11 mouse cellular contexts compared by ENCODE assay signal in genomic region chr2:24863010-24863409, GRCm38 (mm10). TPM values are rescaled to one million over a fixed set of nuclear protein-coding genes. Genes with fewer than 3 reads are reported as not detected.
DNase-seq lines count a peak whose midpoint lies in the region; ATAC-seq and TF ChIP-seq lines count a peak whose summit lies in the region.
"Had no signal": no experiment of that assay in that cellular context is flagged by ENCODE, and none has a peak within 500 bp of the region (broad histone marks: within the 10 kb centered on the region; RNA-seq: fewer than 3 reads in every experiment).

No protein-coding gene starts in this region.

- DNase-seq in heart, postnatal 14 days: peak; percentile 8 to 19
- peak; percentile 11 for DNase-seq in thymus, adult 2 months
- DNase-seq in thymus, postnatal 0 days (ENCODE audit: low spot score): no peak
- no peak for DNase-seq in brain, embryonic 14.5 days (ENCODE audit: low read depth)
- peak; percentile 9 for DNase-seq in naive thymus-derived CD4-positive, alpha-beta T cell, adult 2 months (ENCODE audit: low read depth)
- DNase-seq in yolk sac, embryonic 10.5 days (ENCODE audit: low spot score): no peak

- WGBS in heart, embryonic 12.5 days: 80% methylated on average over 8 of the region's 8 CpGs
- 90% methylated on average over 8 of the region's 8 CpGs for WGBS in thymus, adult 2 months
- 90% methylated on average over 8 of the region's 8 CpGs for WGBS in midbrain, embryonic 15.5 days

- H3K9me3 ChIP-seq in heart, embryonic 12.5 days (replicated peaks): 0 out of 2 replicates have a peak, but pooled peaks cover 3% of the 10 kb centered on the region
- no peaks in the 10 kb centered on the region for H3K9me3 ChIP-seq in midbrain, embryonic 15.5 days
- H3K9me3 ChIP-seq: embryonic facial prominence, embryonic 13.5 days; stomach, embryonic 15.5 days had no signal

- intact Hi-C loops in heart, postnatal 14 days (cut with DNase I): no loop called here

- TF ChIP-seq POLR2A in thymus, adult 2 months (IDR thresholded peaks at IDR 0.05; ENCODE audit: control insufficient read depth, extremely low read depth, insufficient read depth, low read length, poor library complexity): no peak
- TF ChIP-seq POLR2A in brain, embryonic 14.5 days (IDR thresholded peaks at IDR 0.05; ENCODE audit: borderline replicate concordance, extremely low read depth, insufficient read depth, insufficient read length, poor library complexity, severe bottlenecking): no peak

- H3K36me3 ChIP-seq in heart, embryonic 12.5 days: peaks cover 56% of the 10 kb centered on the region
- peaks cover 16% of the 10 kb centered on the region for H3K36me3 ChIP-seq in thymus, adult 2 months (ENCODE audit: control insufficient read depth, insufficient read depth, low read length)
- peaks cover 24% of the 10 kb centered on the region for H3K36me3 ChIP-seq in midbrain, embryonic 15.5 days (replicated peaks)

- H3K4me2 ChIP-seq in heart, embryonic 12.5 days: no peak overlapping the region
- H3K4me2 ChIP-seq in midbrain, embryonic 15.5 days: no peak overlapping the region
- H3K4me2 ChIP-seq: embryonic facial prominence, embryonic 13.5 days; stomach, embryonic 15.5 days had no signal

- TF ChIP-seq CTCF in thymus, adult 2 months (IDR thresholded peaks at IDR 0.05; ENCODE audit: borderline replicate concordance, control insufficient read depth, extremely low read depth, insufficient read depth, low read length, poor library complexity): no peak
- peak; percentile 38; the same call in 1 of the 2 replicates for TF ChIP-seq CTCF in brain, embryonic 14.5 days (IDR thresholded peaks at IDR 0.05; ENCODE audit: borderline replicate concordance, extremely low read depth, insufficient read depth, insufficient read length)

- no peak overlapping the region for H3K4me3 ChIP-seq in heart, embryonic 12.5 days
- H3K4me3 ChIP-seq in thymus, adult 2 months (ENCODE audit: control insufficient read depth, insufficient read depth, low read length): no peak overlapping the region
- no peak overlapping the region for H3K4me3 ChIP-seq in midbrain, embryonic 15.5 days
- H3K4me3 ChIP-seq: embryonic facial prominence, embryonic 13.5 days; stomach, embryonic 15.5 days had no signal

- no peaks in the 10 kb centered on the region for H3K27me3 ChIP-seq in heart, embryonic 12.5 days (replicated peaks)
- no peaks in the 10 kb centered on the region for H3K27me3 ChIP-seq in thymus, adult 2 months (ENCODE audit: control insufficient read depth, insufficient read depth, low read length)
- H3K27me3 ChIP-seq in midbrain, embryonic 15.5 days (replicated peaks): no peaks in the 10 kb centered on the region
- H3K27me3 ChIP-seq: embryonic facial prominence, embryonic 13.5 days; stomach, embryonic 15.5 days had no signal

- no peaks in the 10 kb centered on the region for H3K4me1 ChIP-seq in heart, embryonic 12.5 days (replicated peaks)
- no peaks in the 10 kb centered on the region for H3K4me1 ChIP-seq in thymus, adult 2 months (replicated peaks; ENCODE audit: control insufficient read depth, insufficient read depth, low read length)
- H3K4me1 ChIP-seq in midbrain, embryonic 15.5 days: no peaks in the 10 kb centered on the region
- H3K4me1 ChIP-seq: embryonic facial prominence, embryonic 13.5 days; stomach, embryonic 15.5 days had no signal

- ATAC-seq in heart, embryonic 12.5 days (ENCODE audit: insufficient number of reproducible peaks, low FRiP score): no peak
- no peak for ATAC-seq in midbrain, embryonic 15.5 days (replicated peaks)

- H3K27ac ChIP-seq in heart, embryonic 12.5 days (ENCODE audit: poor library complexity, severe bottlenecking): no peak overlapping the region
- H3K27ac ChIP-seq in thymus, adult 2 months (ENCODE audit: control insufficient read depth, insufficient read depth, low read length): no peak overlapping the region
- no peak overlapping the region for H3K27ac ChIP-seq in midbrain, embryonic 15.5 days
- H3K27ac ChIP-seq: embryonic facial prominence, embryonic 13.5 days; macrophage; stomach, embryonic 15.5 days had no signal

- H3K9ac ChIP-seq in heart, embryonic 12.5 days: no peak overlapping the region
- H3K9ac ChIP-seq in midbrain, embryonic 15.5 days: no peak overlapping the region
- H3K9ac ChIP-seq: embryonic facial prominence, embryonic 13.5 days; stomach, embryonic 15.5 days had no signal

RNA-seq across cellular contexts. Expression of gene Ehmt1, which starts 56.4 kb away (rescaled TPM):
- 10 to 100 TPM; 47.5 to 48.5 TPM for total RNA-seq in heart, postnatal 14 days (2021)
- 61.8 and 62.0 TPM in 2 replicates for polyA plus RNA-seq in heart, embryonic 12.5 days (2016; fragmentation: Nextera tagmentation; extraction: Ambion mirVana)
- 110 and 113 TPM in 2 replicates for polyA plus RNA-seq in thymus, adult 2 months (2012; rRNA removed)
- 50.4 and 53.6 TPM in 2 replicates for polyA plus RNA-seq in thymus, postnatal 0 days (2015; fragmentation: Nextera tagmentation; extraction: Ambion mirVana)
- 146 and 147 TPM in 2 replicates for polyA plus RNA-seq in brain, embryonic 14.5 days (2012; rRNA removed)
- 108 and 117 TPM in 2 replicates for polyA plus RNA-seq in midbrain, embryonic 15.5 days (2015; fragmentation: Nextera tagmentation; extraction: Ambion mirVana)

Comparison
In these comparisons a context has a peak if more than half of its experiments do, and no peak if none do; other contexts are left out.
1. DNase-seq: peak in heart, postnatal 14 days (2 of 2), thymus, adult 2 months (single experiment) and naive thymus-derived CD4-positive, alpha-beta T cell, adult 2 months (single experiment); none in thymus, postnatal 0 days (single experiment), brain, embryonic 14.5 days (single experiment) and yolk sac, embryonic 10.5 days (single experiment).